8 mouse cellular contexts compared by ENCODE assay signal in the genomic region with DNA sequence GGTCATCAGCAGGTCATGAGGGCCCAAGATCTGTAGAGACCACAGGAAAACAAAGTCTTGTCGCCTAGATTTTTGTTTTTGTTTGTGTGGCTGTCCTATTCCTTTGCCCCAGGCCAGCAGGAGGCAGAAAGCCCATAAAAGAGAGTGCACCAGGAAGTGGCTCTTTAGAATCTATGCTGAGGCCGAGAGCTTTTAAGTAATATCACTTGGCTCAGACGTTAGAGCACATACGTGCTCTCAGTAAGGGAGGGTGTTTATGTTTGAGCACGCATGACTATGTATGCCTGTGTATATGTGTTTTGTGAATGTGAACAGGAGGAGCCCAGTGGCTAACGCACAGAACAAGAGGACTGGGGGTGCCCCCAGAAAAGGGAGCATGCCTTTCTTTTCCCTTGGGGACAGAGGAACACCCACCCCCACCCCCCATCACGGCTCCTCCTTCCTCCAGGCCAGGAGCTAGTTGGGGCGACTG. TPM values are rescaled to one million over a fixed set of nuclear protein-coding genes. Genes with fewer than 3 reads are reported as not detected.
DNase-seq lines count a peak whose midpoint lies in the region; ATAC-seq and TF ChIP-seq lines count a peak whose summit lies in the region.

No protein-coding gene starts in this region.

- peak overlapping the region; percentile 62; the same call in 1 of the 2 replicates for H3K9ac ChIP-seq in heart, embryonic 15.5 days
- peak overlapping the region; percentile 50; the same call in 1 of the 2 replicates for H3K9ac ChIP-seq in intestine, postnatal 0 days (ENCODE audit: low read depth, low read length)
- H3K9ac ChIP-seq in neural tube, embryonic 13.5 days, result no peak overlapping the region

- H3K4me3 ChIP-seq in heart, embryonic 15.5 days, result peak overlapping the region; percentile 55
- H3K4me3 ChIP-seq in embryonic facial prominence, embryonic 10.5 days, result peak overlapping the region; percentile 63
- peak overlapping the region; percentile 47 for H3K4me3 ChIP-seq in intestine, postnatal 0 days (ENCODE audit: low read depth, low read length)
- H3K4me3 ChIP-seq in neural tube, embryonic 13.5 days, result peak overlapping the region; percentile 35

- no peaks in the 10 kb centered on the region for H3K9me3 ChIP-seq in heart, embryonic 15.5 days (replicated peaks)
- H3K9me3 ChIP-seq in embryonic facial prominence, embryonic 10.5 days, result no peaks in the 10 kb centered on the region
- no peaks in the 10 kb centered on the region for H3K9me3 ChIP-seq in intestine, postnatal 0 days (ENCODE audit: control insufficient read depth)
- no peaks in the 10 kb centered on the region for H3K9me3 ChIP-seq in neural tube, embryonic 13.5 days

- peaks cover 21% of the 10 kb centered on the region for H3K4me1 ChIP-seq in heart, embryonic 15.5 days (replicated peaks)
- peaks cover 25% of the 10 kb centered on the region for H3K4me1 ChIP-seq in embryonic facial prominence, embryonic 10.5 days
- H3K4me1 ChIP-seq in intestine, postnatal 0 days (replicated peaks; ENCODE audit: control insufficient read depth, insufficient read depth, low read length), result 0 out of 2 replicates have a peak, but pooled peaks cover 10% of the 10 kb centered on the region
- peaks cover 18% of the 10 kb centered on the region for H3K4me1 ChIP-seq in neural tube, embryonic 13.5 days (replicated peaks)

- H3K27me3 ChIP-seq in heart, embryonic 15.5 days, result peaks cover 10% of the 10 kb centered on the region
- H3K27me3 ChIP-seq in embryonic facial prominence, embryonic 10.5 days (replicated peaks; ENCODE audit: low read depth, poor library complexity, severe bottlenecking), result peaks cover 25% of the 10 kb centered on the region
- 0 out of 2 replicates have a peak, but pooled peaks cover 4% of the 10 kb centered on the region for H3K27me3 ChIP-seq in intestine, postnatal 0 days (replicated peaks; ENCODE audit: control insufficient read depth, insufficient read depth, low read length)
- H3K27me3 ChIP-seq in neural tube, embryonic 13.5 days, result peaks cover 38% of the 10 kb centered on the region

- ATAC-seq in heart, embryonic 15.5 days (replicated peaks; ENCODE audit: insufficient number of reproducible peaks, insufficient read depth, low FRiP score, low read depth), result 0 out of 2 replicates have a peak, but pooled peaks have one; percentile 8
- ATAC-seq in intestine, postnatal 0 days, result peak; percentile 57
- ATAC-seq in neural tube, embryonic 13.5 days (ENCODE audit: low read depth), result no peak

- H3K4me2 ChIP-seq in heart, embryonic 15.5 days, result peak overlapping the region; percentile 94
- H3K4me2 ChIP-seq in intestine, postnatal 0 days (replicated peaks; ENCODE audit: low read depth), result peak overlapping the region; percentile 85
- H3K4me2 ChIP-seq in neural tube, embryonic 13.5 days, result peak overlapping the region; percentile 59

- peak overlapping the region; percentile 29 for H3K27ac ChIP-seq in heart, embryonic 15.5 days
- peak overlapping the region; percentile 82 for H3K27ac ChIP-seq in embryonic facial prominence, embryonic 10.5 days (replicated peaks)
- peak overlapping the region; percentile 91 for H3K27ac ChIP-seq in intestine, postnatal 0 days (ENCODE audit: low read depth, low read length)
- H3K27ac ChIP-seq in neural tube, embryonic 13.5 days (replicated peaks), result no peak overlapping the region

- no peak for DNase-seq in heart, adult 11 months
- DNase-seq in embryonic facial prominence, embryonic 10.5 days (ENCODE audit: low spot score), result no peak
- no peak for DNase-seq in ovary, postnatal 14 days (ENCODE audit: low spot score)
- DNase-seq in urinary bladder, adult 18-20 months (ENCODE audit: low spot score in 2 of 2), result no peak
- DNase-seq in adrenal gland, postnatal 14 days, result no peak

- no peaks in the 10 kb centered on the region for H3K36me3 ChIP-seq in heart, embryonic 15.5 days
- H3K36me3 ChIP-seq in embryonic facial prominence, embryonic 10.5 days (replicated peaks), result no peaks in the 10 kb centered on the region
- no peaks in the 10 kb centered on the region for H3K36me3 ChIP-seq in intestine, postnatal 0 days (ENCODE audit: control insufficient read depth, insufficient read depth)
- H3K36me3 ChIP-seq in neural tube, embryonic 13.5 days, result no peaks in the 10 kb centered on the region

- TF ChIP-seq CTCF in intestine, postnatal 0 days (IDR thresholded peaks at IDR 0.05; ENCODE audit: low read depth), result peak; percentile 62

- 14% methylated on average over 8 of the region's 8 CpGs for WGBS in heart, embryonic 15.5 days
- 9% methylated on average over 8 of the region's 8 CpGs for WGBS in embryonic facial prominence, embryonic 10.5 days
- 2% methylated on average over 8 of the region's 8 CpGs for WGBS in intestine, postnatal 0 days
- 6% methylated on average over 8 of the region's 8 CpGs for WGBS in neural tube, embryonic 13.5 days

RNA-seq across cellular contexts. Expression of a gene that starts 17.7 kb away (rescaled TPM):
- 0.59 and 1.1 TPM in 2 replicates for polyA plus RNA-seq in heart, embryonic 15.5 days (2015; fragmentation: Nextera tagmentation; extraction: Ambion mirVana)
- polyA plus RNA-seq in embryonic facial prominence, embryonic 10.5 days (2016; fragmentation: Nextera tagmentation; extraction: Ambion mirVana), result 0.69 and 0.95 TPM in 2 replicates
- 2.1 and 2.6 TPM in 2 replicates for polyA plus RNA-seq in intestine, postnatal 0 days (2015; fragmentation: Nextera tagmentation; extraction: Ambion mirVana)
- not detected in 2 replicates for polyA plus RNA-seq in neural tube, embryonic 13.5 days (2015; fragmentation: Nextera tagmentation; extraction: Ambion mirVana)
- 0.70 TPM in 1 of 2 replicates, not detected in the other for total RNA-seq in adrenal gland, postnatal 14 days (2021)

RNA-seq across cellular contexts. Expression of a gene that starts 32.8 kb away (rescaled TPM):
- polyA plus RNA-seq in heart, embryonic 15.5 days (2015; fragmentation: Nextera tagmentation; extraction: Ambion mirVana), result 11.6 and 19.4 TPM in 2 replicates
- polyA plus RNA-seq in embryonic facial prominence, embryonic 10.5 days (2016; fragmentation: Nextera tagmentation; extraction: Ambion mirVana), result 73.9 and 76.9 TPM in 2 replicates
- 3.4 and 3.5 TPM in 2 replicates for polyA plus RNA-seq in intestine, postnatal 0 days (2015; fragmentation: Nextera tagmentation; extraction: Ambion mirVana)
- 25.0 and 27.7 TPM in 2 replicates for polyA plus RNA-seq in neural tube, embryonic 13.5 days (2015; fragmentation: Nextera tagmentation; extraction: Ambion mirVana)
- 10.4 and 12.7 TPM in 2 replicates for total RNA-seq in adrenal gland, postnatal 14 days (2021)

RNA-seq across cellular contexts. Expression of a gene that starts 51.0 kb away (rescaled TPM):
- polyA plus RNA-seq in heart, embryonic 15.5 days (2015; fragmentation: Nextera tagmentation; extraction: Ambion mirVana), result 1.9 and 2.9 TPM in 2 replicates
- polyA plus RNA-seq in embryonic facial prominence, embryonic 10.5 days (2016; fragmentation: Nextera tagmentation; extraction: Ambion mirVana), result 1.2 and 1.4 TPM in 2 replicates
- polyA plus RNA-seq in intestine, postnatal 0 days (2015; fragmentation: Nextera tagmentation; extraction: Ambion mirVana), result 0.55 and 0.56 TPM in 2 replicates
- polyA plus RNA-seq in neural tube, embryonic 13.5 days (2015; fragmentation: Nextera tagmentation; extraction: Ambion mirVana), result 1.6 and 2.7 TPM in 2 replicates
- 2.4 TPM in 1 of 2 replicates, not detected in the other for total RNA-seq in adrenal gland, postnatal 14 days (2021)

RNA-seq across cellular contexts. Expression of a gene that starts 53.4 kb away (rescaled TPM):
- 0.19 and 0.30 TPM in 2 replicates for polyA plus RNA-seq in heart, embryonic 15.5 days (2015; fragmentation: Nextera tagmentation; extraction: Ambion mirVana)
- 0.70 and 0.89 TPM in 2 replicates for polyA plus RNA-seq in embryonic facial prominence, embryonic 10.5 days (2016; fragmentation: Nextera tagmentation; extraction: Ambion mirVana)
- not detected in 2 replicates for polyA plus RNA-seq in intestine, postnatal 0 days (2015; fragmentation: Nextera tagmentation; extraction: Ambion mirVana)
- 0.66 and 0.69 TPM in 2 replicates for polyA plus RNA-seq in neural tube, embryonic 13.5 days (2015; fragmentation: Nextera tagmentation; extraction: Ambion mirVana)
- total RNA-seq in adrenal gland, postnatal 14 days (2021), result not detected in 2 replicates
